Mouse (Mus musculus): ENCODE data around the gene Lnx2. TPM values are rescaled to one million over a fixed set of nuclear protein-coding genes. Genes with fewer than 3 reads are reported as not detected.

The Lnx2 gene
- polyA plus RNA-seq, 1 experiment, result 44.9 TPM

DNA sequence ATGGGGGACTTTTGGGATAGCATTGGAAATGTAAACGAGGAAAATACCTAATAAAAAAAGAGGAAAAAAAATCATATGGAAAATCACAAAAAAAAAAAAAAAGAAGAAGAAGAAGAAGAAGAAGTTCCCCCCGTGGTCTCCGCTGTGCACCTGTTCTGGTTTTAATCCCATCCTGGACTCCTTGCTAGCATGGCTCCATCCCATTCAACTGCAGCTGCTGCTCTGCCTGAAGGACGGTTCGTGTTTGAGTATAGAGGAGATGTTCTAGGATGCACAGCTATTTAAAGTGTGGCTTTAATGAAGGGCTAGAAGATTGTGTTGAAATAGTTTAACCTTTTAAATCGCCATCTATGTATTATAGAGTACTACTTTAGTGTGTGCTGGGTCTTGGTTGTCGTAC, 16.1 kb upstream of the Lnx2 start:
- H3K4me3 ChIP-seq (ENCODE audit: low read depth, low read length), result no peak overlapping the region
- no peaks in the 10 kb centered on the region for H3K4me1 ChIP-seq (ENCODE audit: control insufficient read depth, insufficient read depth, insufficient read length, low read length)
- peaks cover 6% of the 10 kb centered on the region for H3K36me3 ChIP-seq (ENCODE audit: control insufficient read depth, insufficient read depth, low read length)
- no peaks in the 10 kb centered on the region for H3K27me3 ChIP-seq (ENCODE audit: control insufficient read depth, insufficient read depth, low read length)
- H3K27ac ChIP-seq (ENCODE audit: insufficient read depth, low read depth, low read length), result no peak overlapping the region
- 92% methylated on average over 7 of the region's 7 CpGs for WGBS
- no peak for TF ChIP-seq POLR2A (IDR thresholded peaks at IDR 0.05; ENCODE audit: low read depth, low read length)
- TF ChIP-seq CTCF (IDR thresholded peaks at IDR 0.05; ENCODE audit: extremely low read depth, insufficient read length, insufficient replicate concordance, low read depth, low read length), result no peak

GRCm38 (mm10) chr5:147090256-147090963, 14.0 kb upstream of the Lnx2 start:
- Histone ChIP-seq H3K4me1 (ENCODE audit: control insufficient read depth, insufficient read depth, insufficient read length, low read length) (no peaks in the 10 kb centered on the region), H3K27me3 (ENCODE audit: control insufficient read depth, insufficient read depth, low read length) (no peaks in the 10 kb centered on the region), H3K4me3 (ENCODE audit: low read depth, low read length) (no peak overlapping the region), H3K27ac (ENCODE audit: insufficient read depth, low read depth, low read length) (no peak overlapping the region), H3K36me3 (ENCODE audit: control insufficient read depth, insufficient read depth, low read length) (peaks cover 8% of the 10 kb centered on the region)
- TF ChIP-seq POLR2A (IDR thresholded peaks at IDR 0.05; ENCODE audit: low read depth, low read length) (no peak), CTCF (IDR thresholded peaks at IDR 0.05; ENCODE audit: extremely low read depth, insufficient read length, insufficient replicate concordance, low read depth, low read length) (no peak)
- 86% methylated on average over 11 of the region's 11 CpGs for WGBS

DNA sequence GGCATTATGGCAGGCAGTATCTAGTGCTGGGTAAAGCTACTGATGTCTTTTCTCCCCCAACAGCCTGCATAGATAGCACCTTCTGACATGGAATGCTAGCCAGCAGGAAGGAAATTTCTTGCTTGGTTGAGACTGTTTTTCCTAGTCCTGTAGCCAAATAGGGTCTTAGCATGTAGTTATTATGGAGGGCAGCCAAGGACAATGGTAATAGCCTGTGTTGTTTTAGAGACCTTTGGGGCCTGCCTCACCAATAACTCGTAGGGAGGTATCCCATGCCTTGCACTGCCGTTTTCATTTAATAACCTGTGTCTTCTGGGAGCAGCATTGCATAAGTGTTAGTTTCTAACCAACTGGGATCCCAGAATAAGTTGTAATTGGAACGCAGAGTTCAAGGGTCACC, 13.4 kb upstream of the Lnx2 start:
- H3K4me1 ChIP-seq (ENCODE audit: control insufficient read depth, insufficient read depth, insufficient read length, low read length), result no peaks in the 10 kb centered on the region
- no peak overlapping the region for H3K4me3 ChIP-seq (ENCODE audit: low read depth, low read length)
- H3K36me3 ChIP-seq (ENCODE audit: control insufficient read depth, insufficient read depth, low read length), result peaks cover 8% of the 10 kb centered on the region
- H3K27me3 ChIP-seq (ENCODE audit: control insufficient read depth, insufficient read depth, low read length), result no peaks in the 10 kb centered on the region
- TF ChIP-seq POLR2A (IDR thresholded peaks at IDR 0.05; ENCODE audit: low read depth, low read length) (no peak), CTCF (IDR thresholded peaks at IDR 0.05; ENCODE audit: extremely low read depth, insufficient read length, insufficient replicate concordance, low read depth, low read length) (no peak)
- H3K27ac ChIP-seq (ENCODE audit: insufficient read depth, low read depth, low read length), result no peak overlapping the region
- 82% methylated on average over 3 of the region's 3 CpGs for WGBS

DNA sequence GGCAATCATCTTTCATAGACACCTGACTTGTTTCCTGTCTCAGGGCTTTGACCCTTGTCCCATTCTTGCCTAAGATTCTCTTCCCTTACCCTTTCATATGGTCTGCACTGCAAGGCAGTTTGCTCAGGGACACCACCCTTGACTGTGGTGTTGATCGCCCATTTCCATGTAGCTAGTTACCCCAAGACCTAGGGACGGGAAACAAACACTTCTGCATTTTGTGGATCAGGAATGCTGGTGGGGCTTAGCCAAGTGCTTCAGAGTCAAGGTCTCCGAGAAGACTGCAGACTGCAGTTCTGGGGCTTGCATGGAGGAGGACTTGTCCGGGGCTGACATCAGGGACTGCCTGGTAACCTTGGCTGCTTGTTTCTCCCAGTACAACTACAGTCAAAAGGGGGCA, 10.4 kb upstream of the Lnx2 start:
- Histone ChIP-seq H3K4me1 (ENCODE audit: control insufficient read depth, insufficient read depth, insufficient read length, low read length) (no peaks in the 10 kb centered on the region), H3K27me3 (ENCODE audit: control insufficient read depth, insufficient read depth, low read length) (no peaks in the 10 kb centered on the region), H3K4me3 (ENCODE audit: low read depth, low read length) (no peak overlapping the region), H3K27ac (ENCODE audit: insufficient read depth, low read depth, low read length) (no peak overlapping the region), H3K36me3 (ENCODE audit: control insufficient read depth, insufficient read depth, low read length) (peaks cover 12% of the 10 kb centered on the region)
- no peak for TF ChIP-seq POLR2A (IDR thresholded peaks at IDR 0.05; ENCODE audit: low read depth, low read length)
- no peak for TF ChIP-seq CTCF (IDR thresholded peaks at IDR 0.05; ENCODE audit: extremely low read depth, insufficient read length, insufficient replicate concordance, low read depth, low read length)
- 90% methylated on average over 4 of the region's 4 CpGs for WGBS

DNA sequence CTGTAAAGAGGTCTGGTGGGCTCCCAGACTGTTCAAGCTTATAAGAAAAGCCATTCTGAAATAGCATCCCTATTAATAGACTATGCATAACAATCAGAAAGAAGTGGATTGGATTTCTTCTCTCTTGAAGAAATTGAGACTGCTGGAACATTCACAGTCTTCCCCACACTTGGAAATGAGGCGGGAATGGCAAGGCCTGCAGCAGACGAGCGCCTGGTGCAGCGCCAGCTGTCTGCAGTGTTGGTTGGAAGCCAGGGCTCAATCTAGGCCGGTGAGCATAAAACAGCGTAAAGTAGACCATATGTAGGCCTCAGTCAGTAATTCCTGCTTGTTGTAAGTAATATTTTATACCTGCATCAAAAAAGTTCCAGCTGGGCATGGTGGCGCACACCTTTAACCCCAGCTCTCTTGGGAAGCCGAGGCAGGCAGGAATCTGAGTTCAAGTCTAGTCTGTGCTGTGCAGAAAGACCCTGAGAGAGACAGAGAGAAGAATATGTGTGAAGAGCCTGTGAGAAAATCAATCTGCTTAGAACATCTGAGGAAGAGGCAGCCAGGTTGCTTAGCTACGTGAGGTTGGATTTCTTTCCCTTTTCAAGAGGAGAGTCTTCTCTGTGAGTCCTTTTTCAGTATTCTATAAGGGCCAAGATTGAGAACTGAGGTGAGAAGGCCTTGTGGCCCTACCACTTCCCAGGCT, 9.0 kb upstream of the Lnx2 start:
- Histone ChIP-seq H3K27ac (ENCODE audit: insufficient read depth, low read depth, low read length) (no peak overlapping the region), H3K27me3 (ENCODE audit: control insufficient read depth, insufficient read depth, low read length) (no peaks in the 10 kb centered on the region), H3K4me3 (ENCODE audit: low read depth, low read length) (no peak overlapping the region), H3K36me3 (ENCODE audit: control insufficient read depth, insufficient read depth, low read length) (peaks cover 12% of the 10 kb centered on the region), H3K4me1 (ENCODE audit: control insufficient read depth, insufficient read depth, insufficient read length, low read length) (peaks cover 6% of the 10 kb centered on the region; the same call in 1 of the 2 replicates)
- TF ChIP-seq POLR2A (IDR thresholded peaks at IDR 0.05; ENCODE audit: low read depth, low read length) (no peak), CTCF (IDR thresholded peaks at IDR 0.05; ENCODE audit: extremely low read depth, insufficient read length, insufficient replicate concordance, low read depth, low read length) (no peak)
- WGBS, result 67% methylated on average over 9 of the region's 9 CpGs

DNA sequence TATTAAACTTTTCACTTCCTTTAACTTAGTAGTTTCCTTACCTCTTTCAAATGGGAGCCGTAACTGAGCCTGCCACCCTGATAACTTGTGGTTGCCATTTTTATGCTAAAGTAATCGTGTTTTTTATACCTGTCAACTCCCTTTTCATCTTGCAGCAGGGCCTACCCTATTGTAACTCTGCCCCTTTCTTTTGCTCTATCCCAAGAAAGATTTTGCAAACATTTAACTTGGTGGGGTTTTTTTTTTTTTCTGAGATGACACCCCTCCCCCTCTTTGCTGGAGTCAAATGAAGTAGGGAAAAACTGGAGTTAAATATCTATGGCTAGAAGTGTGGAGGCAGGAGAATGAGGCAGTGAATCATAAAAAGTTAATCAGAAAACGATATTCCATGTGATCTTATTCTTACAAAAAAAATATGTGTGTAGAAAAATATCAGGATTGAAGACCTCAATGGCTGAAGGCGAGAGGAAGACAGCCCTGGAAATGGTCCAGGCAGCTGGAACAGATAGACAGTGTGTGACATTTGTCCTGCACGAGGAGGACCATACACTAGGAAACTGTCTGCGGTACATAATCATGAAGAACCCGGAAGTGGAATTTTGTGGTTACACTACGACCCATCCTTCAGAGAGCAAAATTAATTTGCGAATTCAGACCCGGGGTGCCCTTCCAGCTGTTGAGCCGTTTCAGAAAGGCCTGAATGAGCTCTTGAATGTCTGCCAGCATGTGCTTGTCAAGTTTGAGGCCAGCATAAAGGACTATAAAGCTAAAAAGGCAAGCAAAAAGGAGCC, 1.9 kb upstream of the Lnx2 start:
- Histone ChIP-seq H3K36me3 (ENCODE audit: control insufficient read depth, insufficient read depth, low read length) (peaks cover 4% of the 10 kb centered on the region; the same call in 1 of the 2 replicates), H3K27me3 (ENCODE audit: control insufficient read depth, insufficient read depth, low read length) (no peaks in the 10 kb centered on the region), H3K4me3 (ENCODE audit: low read depth, low read length) (peak overlapping the region; percentile 81), H3K4me1 (ENCODE audit: control insufficient read depth, insufficient read depth, insufficient read length, low read length) (peaks cover 13% of the 10 kb centered on the region; the same call in 1 of the 2 replicates), H3K27ac (ENCODE audit: insufficient read depth, low read depth, low read length) (peak overlapping the region; percentile 30; the same call in 1 of the 2 replicates)
- WGBS, result 15% methylated on average over 11 of the region's 11 CpGs
- TF ChIP-seq POLR2A (IDR thresholded peaks at IDR 0.05; ENCODE audit: low read depth, low read length) (no peak), CTCF (IDR thresholded peaks at IDR 0.05; ENCODE audit: extremely low read depth, insufficient read length, insufficient replicate concordance, low read depth, low read length) (no peak)
